Mouse (Mus musculus) left cerebral cortex, adult 2 months (tissue): ENCODE measurements around the gene Anpep. TPM values are rescaled to one million over a fixed set of nuclear protein-coding genes. Genes with fewer than 3 reads are reported as not detected.
"Not testable (repeated sequence)": the region's sequence is repeated elsewhere in the genome, so short reads cannot be mapped to it uniquely, and the experiment has no call there.

Source experiments
- DNase-seq, 2 experiments: peaks; one replicate each; pipeline ENCODE4 v3.0.0; 2021 to 2022; ENCODE audit warnings: low spot score in 2 of 2, mixed read lengths in 1 of 2; ENCODE audit errors: extremely low spot score in 1 of 2
- H3K27ac ChIP-seq: fragments of 200-600 bp; 2 replicates; pipeline ENCODE4 v1.8.1; 2022
- H3K4me3 ChIP-seq: fragments of 200-600 bp; 2 replicates; pipeline ENCODE4 v1.8.1; 2022
- CTCF ChIP-seq: fragments of 200-600 bp; IDR thresholded peaks from 2 replicates; pipeline ENCODE4 v1.8.1; 2022; ENCODE audit warnings: antibody characterized with exemption, mild to moderate bottlenecking, moderate library complexity
- intact Hi-C: fragments of 180-260 bp; cut with DNase I; formaldehyde crosslinking; loops from one replicate; pipeline ENCODE4 v1.15.1; 2025
- total RNA-seq, 2 experiments: library from RNA; stranded (reverse); gene quantifications; 2 replicates each; pipeline ENCODE4 v1.2.3; 2021

Gene Anpep
- total RNA-seq, 2 experiments from 2014 or later: 2.9 to 7.0 TPM

DNA sequence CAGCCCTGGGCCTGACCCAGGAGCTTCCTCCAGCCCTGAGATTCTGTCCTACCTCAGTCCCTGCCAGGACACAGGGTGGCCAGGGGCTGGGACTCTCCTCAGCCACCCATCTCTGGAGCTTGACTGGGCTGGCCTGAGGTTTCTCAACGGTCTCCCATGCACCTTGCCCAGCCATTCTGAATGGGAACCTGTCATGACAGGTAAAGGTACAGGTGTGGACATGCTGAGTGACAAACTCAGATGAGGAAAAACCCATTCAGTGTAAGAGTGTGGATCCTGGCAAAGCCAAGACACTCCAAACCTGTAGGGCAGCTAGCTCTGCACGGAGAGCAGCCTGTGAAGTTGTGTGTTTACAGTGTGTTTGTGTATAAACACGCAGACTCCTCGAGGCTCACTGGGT lies 60.5 kb downstream of the Anpep start:
- intact Hi-C loops: no loop called here
- DNase-seq: no peak
- TF ChIP-seq CTCF: no peak
- Histone ChIP-seq H3K4me3 (no peak overlapping the region), H3K27ac (no peak overlapping the region)

- intact Hi-C loops: loop anchor here (1.0 kb wide), 1 partner anchor 115 kb away; no protein-coding TSS in a partner anchor
- no peak for DNase-seq
- TF ChIP-seq CTCF: no peak
- Histone ChIP-seq H3K27ac (no peak overlapping the region), H3K4me3 (no peak overlapping the region)
Observed at GRCm38 (mm10) chr7:79799506-79799905, 61.4 kb downstream of the Anpep start.

GRCm38 (mm10) chr7:79799048-79799447 lies 61.8 kb downstream of the Anpep start:
- intact Hi-C loops: loop anchor here (1.0 kb wide), 1 partner anchor 115 kb away; no protein-coding TSS in a partner anchor
- Histone ChIP-seq H3K27ac (no peak overlapping the region), H3K4me3 (no peak overlapping the region)
- DNase-seq: peak; percentile 76 to 83
- TF ChIP-seq CTCF: peak; percentile 91

GRCm38 (mm10) chr7:79798606-79799005 lies 62.3 kb downstream of the Anpep start:
- intact Hi-C loops: loop anchor here (1.0 kb wide), 1 partner anchor 116 kb away; no protein-coding TSS in a partner anchor
- DNase-seq: no peak
- Histone ChIP-seq H3K27ac (no peak overlapping the region), H3K4me3 (no peak overlapping the region)
- TF ChIP-seq CTCF: no peak

DNA sequence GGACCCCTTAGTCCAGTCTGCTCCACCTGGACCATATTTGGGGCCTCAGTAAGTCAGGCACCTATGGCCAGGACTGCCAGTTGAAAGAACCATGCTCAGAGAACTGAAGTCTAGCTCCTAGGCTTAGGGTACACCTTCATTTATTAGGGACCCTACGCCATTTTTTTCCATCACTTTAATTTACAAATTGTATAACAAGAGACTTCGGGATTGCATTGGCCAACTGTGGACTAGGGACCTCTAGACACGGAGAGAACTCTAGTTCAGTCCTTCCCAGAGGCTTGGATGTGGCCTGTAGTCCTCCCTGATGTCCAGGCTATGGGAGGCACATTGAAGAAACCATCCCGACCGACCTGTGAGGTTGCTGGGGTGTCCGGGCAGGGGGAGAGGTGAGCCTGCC lies 67.2 kb downstream of the Anpep start, which contains the start of gene Mesp1:
Gene Mesp1 (minus strand): TSS at position 101 of the 400 bp plus-strand sequence.
- Histone ChIP-seq H3K27ac (no peak within 1 kb of the TSS), H3K4me3 (peak within 1 kb of the TSS; percentile 43)
- TF ChIP-seq CTCF: no peak
- no peak for DNase-seq
- intact Hi-C loops: no loop called here

DNA sequence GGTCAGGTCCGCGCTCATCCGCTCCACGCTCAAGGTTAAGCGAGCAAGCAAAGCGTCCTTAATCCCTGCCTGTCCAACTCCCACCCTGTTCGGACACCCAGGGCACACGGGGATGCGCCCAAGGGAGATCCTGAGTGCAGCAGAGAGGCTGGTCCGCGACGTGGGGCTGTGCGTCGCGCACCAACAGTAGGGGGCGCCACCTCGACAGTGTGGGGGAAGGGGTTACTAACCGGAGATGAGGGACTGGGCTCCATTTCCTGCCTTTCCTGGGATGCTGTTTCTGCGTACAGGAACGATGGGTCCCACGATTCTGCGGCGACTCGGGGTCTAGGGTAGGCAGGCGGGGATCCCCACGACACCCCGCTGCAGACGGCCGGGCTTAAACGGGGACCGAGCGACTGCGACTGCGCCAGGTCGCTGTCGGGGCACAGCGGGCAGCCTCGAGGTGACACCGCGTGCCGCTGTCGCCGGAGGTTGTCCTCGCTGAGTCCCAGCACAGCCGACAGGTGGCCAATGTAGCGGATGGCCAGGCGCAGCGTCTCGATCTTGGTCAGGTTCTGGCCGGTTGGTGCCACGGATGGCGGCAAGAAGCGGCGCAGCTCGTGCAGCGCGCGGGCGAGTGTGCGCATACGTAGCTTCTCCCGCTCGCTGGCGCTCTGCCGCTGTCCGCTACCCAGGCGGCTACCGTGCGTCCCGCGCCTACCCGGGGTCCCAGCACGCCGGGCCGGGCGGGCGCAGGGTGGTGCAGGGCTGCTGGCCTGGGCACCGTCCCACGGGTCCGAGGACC lies 68.0 kb downstream of the Anpep start:
- intact Hi-C loops: no loop called here
- Histone ChIP-seq H3K27ac (no peak overlapping the region), H3K4me3 (peak overlapping the region; percentile 43)
- DNase-seq: peak; percentile 23 to 33
- TF ChIP-seq CTCF: peak; percentile 60

GRCm38 (mm10) chr7:79789812-79790211 lies 71.0 kb downstream of the Anpep start:
- H3K27ac ChIP-seq, DNase-seq: not testable (repeated sequence)
- intact Hi-C loops: loop anchor here (5.0 kb wide), 1 partner anchor 178 kb away; no protein-coding TSS in a partner anchor

GRCm38 (mm10) chr7:79786295-79786694 lies 74.6 kb downstream of the Anpep start:
- TF ChIP-seq CTCF: peak; percentile 91
- intact Hi-C loops: loop anchor here (5.0 kb wide), 1 partner anchor 174 kb away; no protein-coding TSS in a partner anchor
- no peak overlapping the region for H3K27ac ChIP-seq
- peak; percentile 54 to 74 for DNase-seq
- H3K4me3 ChIP-seq: no peak overlapping the region

More at GRCm38 (mm10) chr7:79789812-79790211, 71.0 kb downstream of the Anpep start:
- not testable (repeated sequence) for H3K4me3 ChIP-seq

- Histone ChIP-seq H3K4me3 (no peak overlapping the region), H3K27ac (no peak overlapping the region)
- no peak for TF ChIP-seq CTCF
- DNase-seq: no peak
- intact Hi-C loops: no loop called here
Observed at GRCm38 (mm10) chr7:79782516-79782855, 78.4 kb downstream of the Anpep start.

GRCm38 (mm10) chr7:79781826-79782515 lies 78.9 kb downstream of the Anpep start:
- intact Hi-C loops: no loop called here
- no peak for DNase-seq
- no peak overlapping the region for H3K4me3 ChIP-seq
- H3K27ac ChIP-seq: no peak overlapping the region
- TF ChIP-seq CTCF: no peak

GRCm38 (mm10) chr7:79780647-79781626 lies 79.9 kb downstream of the Anpep start:
- Histone ChIP-seq H3K27ac (no peak overlapping the region), H3K4me3 (peak overlapping the region; percentile 36)
- intact Hi-C loops: no loop called here
- peak; percentile 61 to 75 for DNase-seq
- peak; percentile 99 for TF ChIP-seq CTCF

Other genes with a start within 250 kb of the Anpep start
- 1 to 10 TPM; 1.7 to 2.2 TPM for gene Rhcg, start 243.4 kb downstream of the Anpep start, total RNA-seq
- gene Ticrr, start 200.9 kb downstream of the Anpep start, total RNA-seq: under 1 TPM in 1 of 2 experiments, not detected in 1; 0.11 TPM
- 1 to 10 TPM; 1.4 to 1.7 TPM for gene Kif7, start 145.3 kb downstream of the Anpep start, total RNA-seq
- not detected for gene Plin1, start 128.2 kb downstream of the Anpep start, total RNA-seq
- gene Pex11a, start 117.9 kb downstream of the Anpep start, total RNA-seq: 10 to 100 TPM; 10.1 to 11.5 TPM
- under 1 TPM in 1 of 2 experiments, not detected in 1; 0.35 TPM for gene Wdr93, start 117.9 kb downstream of the Anpep start, total RNA-seq
- gene Mesp1, start 67.3 kb downstream of the Anpep start, total RNA-seq: under 1 TPM in 1 of 2 experiments, not detected in 1; 0.27 TPM
- gene Mesp2, start 50.3 kb downstream of the Anpep start, total RNA-seq: 1 to 10 TPM in 1 of 2 experiments, under 1 TPM in 1; 0.87 to 1.8 TPM
- 10 to 100 TPM; 37.5 to 46.0 TPM for gene Ap3s2, start 59.6 kb upstream of the Anpep start, total RNA-seq
- gene Arpin, start 74.3 kb upstream of the Anpep start, total RNA-seq: 10 to 100 TPM in 1 of 2 experiments, 1 to 10 TPM in 1; 9.8 to 11.7 TPM
- 10 to 100 TPM; 18.9 to 21.7 TPM for gene Zfp710, start 163.8 kb upstream of the Anpep start, total RNA-seq